Mouse (Mus musculus) hindbrain, embryonic 13.5 days (tissue): ENCODE measurements around the gene Magt1. TPM values are rescaled to one million over a fixed set of nuclear protein-coding genes. Genes with fewer than 3 reads are reported as not detected.

ENCODE experiments used
- ATAC-seq: fragments of 200-750 bp; cut with Nextera tagmentation; 2 replicates; pipeline ENCODE4 v1.8.0; 2017; ENCODE audit warnings: moderate TSS enrichment; ENCODE audit not compliant: low FRiP score
- H3K27ac ChIP-seq: fragments of 300-500 bp; sonication (generic); 2 replicates; pipeline ENCODE4 v1.5.1; 2015; ENCODE audit warnings: inconsistent platforms, mild to moderate bottlenecking, moderate library complexity
- H3K27me3 ChIP-seq: fragments of 300-500 bp; sonication (generic); 2 replicates; pipeline ENCODE4 v1.6.1; 2015; ENCODE audit warnings: mild to moderate bottlenecking, inconsistent platforms
- H3K36me3 ChIP-seq: fragments of 300-500 bp; sonication (generic); 2 replicates; pipeline ENCODE4 v1.6.1; 2015; ENCODE audit warnings: mild to moderate bottlenecking, inconsistent platforms
- H3K4me1 ChIP-seq: fragments of 300-500 bp; sonication (generic); replicated peaks from 2 replicates; pipeline ENCODE4 v1.6.1; 2015; ENCODE audit warnings: inconsistent platforms
- H3K4me2 ChIP-seq: fragments of 300-500 bp; sonication (generic); 2 replicates; pipeline ENCODE4 v1.6.1; 2015; ENCODE audit warnings: inconsistent platforms, mild to moderate bottlenecking, moderate library complexity
- H3K4me3 ChIP-seq: fragments of 300-500 bp; sonication (generic); 2 replicates; pipeline ENCODE4 v1.5.1; 2015; ENCODE audit warnings: mild to moderate bottlenecking, inconsistent platforms
- H3K9ac ChIP-seq: fragments of 300-500 bp; sonication (generic); 2 replicates; pipeline ENCODE4 v1.6.1; 2015; ENCODE audit warnings: mild to moderate bottlenecking, inconsistent platforms
- H3K9me3 ChIP-seq: fragments of 300-500 bp; sonication (generic); 2 replicates; pipeline ENCODE4 v1.6.1; 2016; ENCODE audit warnings: inconsistent platforms
- WGBS: fragments of 180-500 bp; shearing (Covaris S2); methylation state at CpG from one replicate; pipeline ENCODE4 v1.1.7; 2015; 5-methylcytosine and 5-hydroxymethylcytosine counted together
- polyA plus RNA-seq: library from polyadenylated mRNA; unstranded; fragments of >200 nt; fragmentation: Nextera tagmentation; extraction: Ambion mirVana; gene quantifications from 2 replicates; pipeline ENCODE4 v1.2.1, GENCODE M21; 2015

The Magt1 gene
- polyA plus RNA-seq = 25.5 and 28.0 TPM in 2 replicates

- peak within 1 kb of the TSS; percentile 58 for H3K4me2 ChIP-seq
- peaks cover 5% of the 10 kb centered on the region for H3K4me1 ChIP-seq
- H3K36me3 ChIP-seq = no peaks in the 10 kb centered on the region
- no peaks in the 10 kb centered on the region for H3K9me3 ChIP-seq
- H3K27me3 ChIP-seq = no peaks in the 10 kb centered on the region
- WGBS = 20% methylated on average over 45 of the region's 45 CpGs
- H3K27ac ChIP-seq = peak within 1 kb of the TSS; percentile 83
- peak; percentile 93 for ATAC-seq
- H3K9ac ChIP-seq = peak within 1 kb of the TSS; percentile 69
- peak within 1 kb of the TSS; percentile 55 for H3K4me3 ChIP-seq
These were observed at the start of gene Magt1 for GRCm38 (mm10) chrX:106011465-106012159. Gene Magt1, minus strand, starts transcription at chrX:106011906.

DNA sequence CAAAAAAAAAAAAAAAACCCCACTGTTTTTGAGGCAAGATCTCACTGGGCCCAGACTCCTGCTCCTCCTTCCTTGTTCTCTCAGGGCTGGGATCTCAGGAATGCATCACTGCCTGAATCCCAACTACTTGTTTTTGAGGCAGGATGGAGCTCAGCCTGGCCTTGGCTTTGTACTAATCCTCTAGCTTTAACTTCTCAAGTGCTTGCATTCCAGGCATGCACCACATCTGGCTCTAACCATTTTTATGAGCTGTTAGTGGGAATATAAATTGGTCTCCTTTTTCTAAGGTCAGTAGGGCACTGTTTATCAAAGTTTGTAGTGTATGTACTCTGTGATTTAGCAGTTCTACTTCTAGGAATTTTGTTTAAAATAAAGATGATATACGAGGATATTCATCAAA, 36.5 kb upstream of the Magt1 start:
- H3K9me3 ChIP-seq = no peaks in the 10 kb centered on the region
- no peak for ATAC-seq
- no peak overlapping the region for H3K9ac ChIP-seq
- H3K27me3 ChIP-seq = no peaks in the 10 kb centered on the region
- H3K4me1 ChIP-seq = no peaks in the 10 kb centered on the region
- no peak overlapping the region for H3K27ac ChIP-seq
- 88% methylated on average over 1 of the region's 1 CpGs for WGBS
- H3K4me3 ChIP-seq = no peak overlapping the region
- no peak overlapping the region for H3K4me2 ChIP-seq
- H3K36me3 ChIP-seq = no peaks in the 10 kb centered on the region

DNA sequence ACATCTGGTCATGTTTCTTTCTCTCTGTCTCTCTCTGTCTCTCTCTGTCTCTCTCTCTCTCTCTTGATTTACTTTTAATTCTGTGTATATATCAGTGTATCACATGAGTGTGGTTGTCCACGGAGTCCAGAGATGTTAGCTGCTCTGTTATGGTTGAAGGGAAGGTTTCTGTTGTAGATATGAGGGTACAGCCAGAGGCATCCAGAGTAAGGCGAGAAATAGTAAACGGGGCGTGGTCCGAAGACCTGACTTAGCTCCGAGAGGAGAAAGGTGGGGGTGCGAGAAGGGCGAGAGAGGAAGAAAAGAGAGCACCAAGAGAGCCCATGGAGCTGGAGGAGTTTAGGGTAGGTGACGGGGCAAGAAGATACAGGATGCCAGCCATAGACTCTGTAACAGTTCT, 34.2 kb upstream of the Magt1 start:
- H3K27ac ChIP-seq = no peak overlapping the region
- 83% methylated on average over 9 of the region's 9 CpGs for WGBS

DNA sequence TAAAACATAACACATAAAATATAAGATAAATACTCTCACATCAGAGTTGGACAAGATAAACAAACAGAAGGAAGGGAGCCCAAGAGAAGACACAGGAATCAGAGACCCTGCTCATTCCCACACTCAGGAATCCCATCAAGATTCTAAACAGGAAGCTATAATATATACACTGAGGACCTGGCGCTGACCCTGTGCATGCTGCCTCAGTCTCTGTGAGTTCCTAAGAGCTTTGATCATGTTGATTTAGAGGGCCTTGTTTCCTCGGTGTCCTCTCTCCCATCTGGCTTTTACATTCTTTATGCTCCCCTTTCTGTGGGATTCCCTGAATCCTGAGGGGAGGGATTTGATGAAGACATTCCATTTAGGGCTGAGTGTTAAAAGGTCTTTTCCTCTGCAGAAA, 33.7 kb upstream of the Magt1 start:
- Histone ChIP-seq H3K36me3 (no peaks in the 10 kb centered on the region), H3K4me1 (no peaks in the 10 kb centered on the region), H3K9ac (no peak overlapping the region), H3K4me3 (no peak overlapping the region), H3K4me2 (no peak overlapping the region), H3K27ac (no peak overlapping the region), H3K27me3 (no peaks in the 10 kb centered on the region), H3K9me3 (no peaks in the 10 kb centered on the region)
- ATAC-seq = no peak
- WGBS = 44% methylated on average over 2 of the region's 2 CpGs

More for the DNA sequence above, 34.2 kb upstream of the Magt1 start:
- H3K9ac ChIP-seq = no peak overlapping the region
- no peak for ATAC-seq
- no peaks in the 10 kb centered on the region for H3K36me3 ChIP-seq
- no peaks in the 10 kb centered on the region for H3K4me1 ChIP-seq
- H3K4me2 ChIP-seq = no peak overlapping the region
- H3K9me3 ChIP-seq = no peaks in the 10 kb centered on the region
- no peak overlapping the region for H3K4me3 ChIP-seq
- H3K27me3 ChIP-seq = no peaks in the 10 kb centered on the region

DNA sequence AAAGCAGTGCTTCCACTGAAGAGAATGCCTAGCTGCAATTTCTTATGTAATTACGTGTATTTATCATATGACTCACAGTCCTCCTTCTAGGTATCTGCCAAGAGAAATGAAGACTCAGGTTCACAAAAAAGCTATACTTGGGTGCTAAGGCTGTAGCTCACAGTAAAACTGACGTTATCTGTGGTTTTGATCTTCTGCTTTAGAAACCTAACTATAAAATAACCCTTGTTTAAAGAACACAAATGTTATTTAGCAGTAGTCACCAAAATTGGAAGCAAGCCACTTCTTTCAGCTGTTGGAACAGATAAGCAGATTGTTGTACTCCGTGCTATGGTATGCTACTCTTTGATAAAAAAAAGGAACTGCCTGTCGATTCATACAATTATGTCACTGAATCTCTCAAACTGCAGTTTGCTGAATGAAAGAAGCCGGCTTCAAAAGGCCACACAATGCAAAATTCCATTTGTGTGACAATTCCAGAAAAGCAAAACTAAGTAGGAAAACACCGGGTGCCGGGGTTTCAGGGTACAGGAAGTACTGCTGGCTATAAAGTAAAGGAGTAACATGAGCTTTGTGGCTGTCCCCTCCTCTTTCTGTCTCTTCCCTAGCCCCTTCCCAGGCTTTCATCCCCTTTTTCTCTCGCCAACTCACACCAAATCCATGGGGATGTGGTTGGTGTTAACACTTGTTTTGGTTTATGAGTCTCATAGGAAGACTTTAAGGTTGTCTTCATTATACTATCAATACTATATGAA, 32.3 kb upstream of the Magt1 start:
- no peaks in the 10 kb centered on the region for H3K27me3 ChIP-seq
- H3K36me3 ChIP-seq = no peaks in the 10 kb centered on the region
- H3K4me3 ChIP-seq = no peak overlapping the region
- H3K9me3 ChIP-seq = no peaks in the 10 kb centered on the region
- 64% methylated on average over 8 of the region's 8 CpGs for WGBS
- H3K9ac ChIP-seq = no peak overlapping the region
- no peak for ATAC-seq
- H3K27ac ChIP-seq = no peak overlapping the region
- H3K4me2 ChIP-seq = no peak overlapping the region
- no peaks in the 10 kb centered on the region for H3K4me1 ChIP-seq

DNA sequence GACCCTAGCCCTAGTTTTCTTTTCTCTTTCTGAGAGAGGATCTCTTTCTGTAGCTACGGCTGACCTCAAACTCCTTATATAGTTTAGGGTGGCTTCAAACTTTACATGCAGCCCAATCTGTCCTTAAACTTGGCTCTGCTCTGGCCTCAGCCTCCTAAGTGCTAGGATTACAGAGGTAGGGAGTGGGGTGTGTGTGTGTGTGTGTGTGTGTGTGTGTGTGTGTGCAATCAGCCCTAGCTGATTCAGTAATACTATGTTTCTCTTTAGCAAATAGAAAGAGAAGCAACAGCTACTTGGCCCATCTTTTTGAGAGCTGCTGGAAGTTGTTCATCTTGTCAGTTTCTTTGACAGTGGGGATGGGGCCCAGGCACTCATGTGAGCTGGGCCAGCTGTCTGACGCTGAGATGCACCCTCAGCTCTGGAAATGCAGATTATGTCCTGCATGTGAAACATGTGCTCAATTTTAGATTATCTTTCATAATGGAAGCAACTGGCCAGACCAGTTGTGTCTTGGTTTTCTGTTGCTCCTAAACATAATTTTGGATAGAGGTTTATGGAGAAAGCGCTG, 25.6 kb upstream of the Magt1 start:
- Histone ChIP-seq H3K27me3 (no peaks in the 10 kb centered on the region), H3K27ac (no peak overlapping the region), H3K4me1 (no peaks in the 10 kb centered on the region), H3K4me3 (no peak overlapping the region), H3K4me2 (no peak overlapping the region), H3K9ac (no peak overlapping the region), H3K36me3 (no peaks in the 10 kb centered on the region), H3K9me3 (no peaks in the 10 kb centered on the region)
- no peak for ATAC-seq
- 85% methylated on average over 3 of the region's 3 CpGs for WGBS

- 64% methylated on average over 2 of the region's 2 CpGs for WGBS
- H3K4me3 ChIP-seq = no peak overlapping the region
- H3K9me3 ChIP-seq = no peaks in the 10 kb centered on the region
- no peaks in the 10 kb centered on the region for H3K27me3 ChIP-seq
- no peak for ATAC-seq
- H3K27ac ChIP-seq = no peak overlapping the region
- no peak overlapping the region for H3K4me2 ChIP-seq
- H3K9ac ChIP-seq = no peak overlapping the region
- H3K4me1 ChIP-seq = no peaks in the 10 kb centered on the region
- no peaks in the 10 kb centered on the region for H3K36me3 ChIP-seq
These were observed 24.0 kb upstream of the Magt1 start for GRCm38 (mm10) chrX:106035727-106036126.

- Histone ChIP-seq H3K27me3 (no peaks in the 10 kb centered on the region), H3K27ac (no peak overlapping the region), H3K4me2 (no peak overlapping the region), H3K9ac (no peak overlapping the region), H3K36me3 (no peaks in the 10 kb centered on the region), H3K4me1 (peaks cover 14% of the 10 kb centered on the region), H3K9me3 (no peaks in the 10 kb centered on the region), H3K4me3 (no peak overlapping the region)
- ATAC-seq = no peak
These were observed 19.4 kb upstream of the Magt1 start for GRCm38 (mm10) chrX:106031124-106031523.

- H3K4me1 ChIP-seq = peaks cover 14% of the 10 kb centered on the region
- no peak overlapping the region for H3K4me3 ChIP-seq
- ATAC-seq = no peak
- no peaks in the 10 kb centered on the region for H3K27me3 ChIP-seq
- H3K4me2 ChIP-seq = no peak overlapping the region
- no peak overlapping the region for H3K27ac ChIP-seq
- H3K36me3 ChIP-seq = no peaks in the 10 kb centered on the region
- WGBS = 86% methylated on average over 5 of the region's 5 CpGs
- no peak overlapping the region for H3K9ac ChIP-seq
- H3K9me3 ChIP-seq = no peaks in the 10 kb centered on the region
These were observed 18.5 kb upstream of the Magt1 start for GRCm38 (mm10) chrX:106030176-106030575.

DNA sequence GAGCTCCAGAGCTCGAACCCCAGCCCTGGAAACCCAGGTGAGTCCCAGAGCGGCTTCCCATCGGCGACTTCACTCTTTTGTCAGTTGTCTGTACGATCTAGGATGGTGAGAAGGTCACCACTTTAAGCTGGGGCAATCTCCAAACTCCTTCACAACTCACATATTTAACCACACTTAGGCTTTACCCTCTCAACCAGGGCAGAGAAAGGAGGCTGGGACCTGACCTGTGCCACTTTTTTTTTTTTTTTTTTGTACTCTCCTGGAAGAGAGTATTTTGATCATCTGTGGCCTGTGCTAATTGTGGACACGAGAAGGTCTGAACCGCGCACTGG, 15.6 kb upstream of the Magt1 start:
- no peaks in the 10 kb centered on the region for H3K36me3 ChIP-seq
- 20% methylated on average over 8 of the region's 8 CpGs for WGBS
- no peak for ATAC-seq

DNA sequence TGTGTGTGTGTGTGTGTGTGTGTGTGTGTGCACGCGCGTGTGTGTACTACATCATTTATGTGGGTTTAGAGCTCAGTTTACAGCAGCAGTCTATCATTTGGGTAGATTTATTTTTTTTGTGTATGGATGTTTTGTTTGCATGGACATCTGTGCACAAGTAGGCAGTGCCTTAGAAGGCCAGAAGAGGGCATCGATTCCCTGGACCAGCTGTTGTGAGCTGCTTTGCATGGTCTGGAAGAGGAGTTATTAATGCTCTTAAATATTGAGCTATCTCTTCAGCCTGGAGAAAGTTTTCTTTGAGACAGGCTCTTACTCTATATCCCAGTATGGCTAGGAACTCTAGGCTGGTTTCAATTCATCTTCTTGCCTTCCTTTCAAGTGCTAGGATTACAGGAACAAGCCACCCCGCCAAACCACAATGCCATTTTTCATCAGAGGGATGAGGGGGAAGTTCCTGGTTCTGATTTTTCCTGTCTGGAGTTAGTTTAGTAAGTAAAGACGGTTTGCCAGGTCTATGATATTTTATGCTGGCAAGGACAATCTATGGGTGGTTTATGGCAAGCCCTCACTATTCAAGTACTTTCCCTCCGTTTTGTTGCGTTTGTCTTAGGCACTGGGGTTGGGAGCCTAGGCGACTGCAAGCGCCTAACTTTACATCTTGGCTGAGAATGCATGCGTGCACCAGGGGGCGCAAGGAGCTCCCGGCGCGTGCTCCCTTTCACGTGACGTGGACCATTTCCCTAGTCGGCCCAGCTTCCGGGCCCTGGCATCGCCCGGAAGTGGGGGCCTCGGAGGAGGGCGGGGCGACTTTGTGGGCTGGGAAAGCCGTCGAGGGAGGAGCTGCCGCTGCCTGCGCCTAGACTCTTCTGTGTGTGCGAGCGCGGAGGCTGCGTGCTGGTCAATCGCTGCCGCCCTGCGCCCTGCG, 15.0 kb upstream of the Magt1 start, which contains the start of gene Atp7a:
Gene Atp7a, plus strand, starts transcription at position 859 of the 925 bp plus-strand sequence.
- Histone ChIP-seq H3K27ac (peak within 1 kb of the TSS; percentile 44), H3K27me3 (no peaks in the 10 kb centered on the region), H3K9me3 (no peaks in the 10 kb centered on the region), H3K4me1 (peaks cover 14% of the 10 kb centered on the region), H3K36me3 (0 out of 2 replicates have a peak, but pooled peaks cover 4% of the 10 kb centered on the region), H3K4me3 (peak within 1 kb of the TSS; percentile 54), H3K9ac (peak within 1 kb of the TSS; percentile 72), H3K4me2 (peak within 1 kb of the TSS; percentile 55)
- 17% methylated on average over 36 of the region's 36 CpGs for WGBS
- ATAC-seq = peak; percentile 97

More for the DNA sequence above, 15.6 kb upstream of the Magt1 start:
- H3K9ac ChIP-seq = peak overlapping the region; percentile 72
- H3K9me3 ChIP-seq = no peaks in the 10 kb centered on the region
- no peaks in the 10 kb centered on the region for H3K27me3 ChIP-seq
- H3K4me2 ChIP-seq = peak overlapping the region; percentile 55
- H3K4me3 ChIP-seq = peak overlapping the region; percentile 54
- H3K4me1 ChIP-seq = peaks cover 14% of the 10 kb centered on the region
- peak overlapping the region; percentile 44; the same call in 1 of the 2 replicates for H3K27ac ChIP-seq

- Histone ChIP-seq H3K9me3 (no peaks in the 10 kb centered on the region), H3K27ac (no peak overlapping the region), H3K4me2 (peak overlapping the region; percentile 52; the same call in 1 of the 2 replicates), H3K4me1 (peaks cover 9% of the 10 kb centered on the region), H3K36me3 (peaks cover 7% of the 10 kb centered on the region), H3K27me3 (no peaks in the 10 kb centered on the region), H3K4me3 (no peak overlapping the region), H3K9ac (no peak overlapping the region)
- no peak for ATAC-seq
- 87% methylated on average over 4 of the region's 4 CpGs for WGBS
These were observed 5.8 kb upstream of the Magt1 start for GRCm38 (mm10) chrX:106017516-106017915.
